Mouse (Mus musculus) lung, embryonic 15.5 days (tissue): ENCODE measurements at regions not wholly inside any gene's neighbourhood (a gene's known extent, or its start where the extent isn't known, plus 50 kb on each side); places are given as distances from the start of the nearest gene placed in this dataset.

Source experiments
- ATAC-seq: fragments of 200-750 bp; cut with Nextera tagmentation; 2 replicates; pipeline ENCODE4 v1.8.0; 2017; ENCODE audit warnings: moderate number of reproducible peaks, borderline replicate concordance; ENCODE audit not compliant: low FRiP score, low TSS enrichment; ENCODE audit errors: extremely low read depth
- H3K27ac ChIP-seq: fragments of 300-500 bp; sonication (generic); 2 replicates; pipeline ENCODE4 v1.5.1; 2015; ENCODE audit warnings: moderate library complexity, mild to moderate bottlenecking, inconsistent platforms
- H3K27me3 ChIP-seq: fragments of 300-500 bp; sonication (generic); 2 replicates; pipeline ENCODE4 v1.6.1; 2015; ENCODE audit warnings: inconsistent platforms
- H3K36me3 ChIP-seq: fragments of 300-500 bp; sonication (generic); 2 replicates; pipeline ENCODE4 v1.6.1; 2015; ENCODE audit warnings: inconsistent platforms
- H3K4me1 ChIP-seq: fragments of 300-500 bp; sonication (generic); 2 replicates; pipeline ENCODE4 v1.6.1; 2015; ENCODE audit warnings: inconsistent platforms
- H3K4me2 ChIP-seq: fragments of 300-500 bp; sonication (generic); 2 replicates; pipeline ENCODE4 v1.6.1; 2015; ENCODE audit warnings: inconsistent platforms, mild to moderate bottlenecking, moderate library complexity
- H3K4me3 ChIP-seq: fragments of 300-500 bp; sonication (generic); 2 replicates; pipeline ENCODE4 v1.5.1; 2015; ENCODE audit warnings: mild to moderate bottlenecking, inconsistent platforms
- H3K9ac ChIP-seq: fragments of 300-500 bp; sonication (generic); 2 replicates; pipeline ENCODE4 v1.6.1; 2015; ENCODE audit warnings: inconsistent platforms
- H3K9me3 ChIP-seq: fragments of 300-500 bp; sonication (generic); 2 replicates; pipeline ENCODE4 v1.6.1; 2016; ENCODE audit warnings: inconsistent platforms
- WGBS: fragments of 180-500 bp; shearing (Covaris S2); methylation state at CpG from one replicate; pipeline ENCODE4 v1.1.7; 2015; 5-methylcytosine and 5-hydroxymethylcytosine counted together

DNA sequence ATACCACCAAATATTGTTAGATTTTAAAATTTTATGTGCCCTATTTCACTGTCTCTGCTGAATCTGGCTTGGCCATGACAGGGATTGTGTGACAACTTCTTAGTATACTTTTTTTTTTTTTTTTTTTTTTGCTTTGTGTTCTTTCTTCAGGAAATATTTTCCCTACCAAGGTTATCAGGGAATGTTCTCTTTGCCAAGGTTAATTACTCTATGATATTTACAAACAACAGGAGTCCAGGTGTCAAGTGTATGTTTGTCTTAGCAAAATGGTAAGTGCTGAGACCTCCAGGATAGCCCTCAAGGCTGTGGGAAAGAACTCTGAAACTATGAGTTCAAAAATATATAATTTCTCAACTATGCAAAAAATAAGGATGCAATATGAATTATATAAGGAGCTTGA, 143.4 kb downstream of the Tmem161b start:
- Histone ChIP-seq H3K4me3 (no peak overlapping the region), H3K27ac (no peak overlapping the region), H3K9ac (no peak overlapping the region), H3K4me1 (no peaks in the 10 kb centered on the region), H3K27me3 (no peaks in the 10 kb centered on the region), H3K9me3 (no peaks in the 10 kb centered on the region), H3K4me2 (no peak overlapping the region), H3K36me3 (no peaks in the 10 kb centered on the region)
- no peak for ATAC-seq

DNA sequence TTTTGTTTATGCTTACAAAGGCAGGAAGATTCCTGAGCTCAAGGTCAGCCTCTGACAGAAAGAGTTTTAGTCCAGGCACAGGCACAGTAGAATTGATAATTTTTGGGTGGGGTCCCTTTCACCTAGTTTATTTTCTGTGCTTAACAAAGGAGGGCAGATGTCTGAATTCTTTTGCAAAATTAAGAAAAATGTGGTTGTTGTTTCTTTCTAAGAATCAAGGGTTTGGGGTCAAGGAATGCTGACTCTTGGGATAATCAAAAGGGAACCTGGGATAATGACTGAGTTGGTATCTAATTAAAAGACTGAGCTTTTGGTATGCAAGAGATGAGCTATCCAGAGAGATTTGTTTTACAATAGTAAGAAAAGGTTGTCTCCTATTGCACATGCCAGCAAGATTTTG, 143.9 kb downstream of the Tmem161b start:
- no peak for ATAC-seq
- no peak overlapping the region for H3K4me3 ChIP-seq
- H3K9me3 ChIP-seq = no peaks in the 10 kb centered on the region
- H3K27me3 ChIP-seq = no peaks in the 10 kb centered on the region
- H3K36me3 ChIP-seq = no peaks in the 10 kb centered on the region
- no peak overlapping the region for H3K4me2 ChIP-seq
- no peaks in the 10 kb centered on the region for H3K4me1 ChIP-seq
- no peak overlapping the region for H3K27ac ChIP-seq
- H3K9ac ChIP-seq = no peak overlapping the region

DNA sequence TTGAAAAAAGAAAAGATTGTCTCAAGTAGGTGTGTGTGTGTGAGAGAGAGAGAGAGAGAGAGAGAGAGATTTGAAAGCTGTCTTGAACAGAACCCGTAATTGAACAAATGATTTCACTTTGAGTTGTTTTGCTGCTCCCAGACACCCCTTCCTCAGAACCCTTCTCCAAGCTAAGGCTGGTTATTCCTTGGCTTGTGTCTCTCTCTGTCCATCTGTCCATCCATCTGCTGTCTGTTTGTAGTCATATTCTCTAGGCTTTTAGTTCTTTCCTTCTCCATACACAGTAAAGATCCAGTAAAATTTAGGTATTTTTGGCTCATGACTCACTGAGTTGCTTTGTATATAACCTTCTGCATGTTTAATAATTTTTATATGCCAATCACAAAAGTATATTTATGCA, 144.7 kb downstream of the Tmem161b start:
- WGBS = 79% methylated on average over 1 of the region's 1 CpGs
- Histone ChIP-seq H3K4me1 (no peaks in the 10 kb centered on the region), H3K27me3 (no peaks in the 10 kb centered on the region), H3K9ac (no peak overlapping the region), H3K4me2 (no peak overlapping the region), H3K36me3 (no peaks in the 10 kb centered on the region), H3K27ac (no peak overlapping the region), H3K9me3 (no peaks in the 10 kb centered on the region), H3K4me3 (no peak overlapping the region)
- ATAC-seq = no peak

DNA sequence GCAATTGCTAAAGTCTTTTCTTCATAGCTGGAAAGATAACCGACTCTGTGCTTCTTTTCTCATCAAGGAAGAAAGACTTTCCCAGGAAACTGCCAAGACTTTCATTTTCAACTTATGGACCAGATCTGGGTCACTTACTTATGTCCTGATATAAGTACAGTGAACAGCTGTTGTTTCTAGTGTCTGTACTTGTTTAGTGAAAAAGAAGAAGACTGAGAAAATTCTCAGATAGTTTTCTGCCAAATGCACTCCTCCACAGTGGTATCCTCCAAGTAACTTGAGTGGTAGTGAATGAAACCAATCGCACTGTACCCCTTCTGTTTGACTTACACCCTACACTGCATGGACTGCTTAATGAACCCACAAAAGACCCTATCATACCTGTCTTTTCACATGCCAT, 146.1 kb downstream of the Tmem161b start:
- Histone ChIP-seq H3K4me3 (no peak overlapping the region), H3K4me2 (no peak overlapping the region), H3K4me1 (no peaks in the 10 kb centered on the region), H3K27ac (no peak overlapping the region), H3K9me3 (no peaks in the 10 kb centered on the region), H3K27me3 (no peaks in the 10 kb centered on the region), H3K9ac (no peak overlapping the region), H3K36me3 (no peaks in the 10 kb centered on the region)
- 64% methylated on average over 2 of the region's 2 CpGs for WGBS
- no peak for ATAC-seq

DNA sequence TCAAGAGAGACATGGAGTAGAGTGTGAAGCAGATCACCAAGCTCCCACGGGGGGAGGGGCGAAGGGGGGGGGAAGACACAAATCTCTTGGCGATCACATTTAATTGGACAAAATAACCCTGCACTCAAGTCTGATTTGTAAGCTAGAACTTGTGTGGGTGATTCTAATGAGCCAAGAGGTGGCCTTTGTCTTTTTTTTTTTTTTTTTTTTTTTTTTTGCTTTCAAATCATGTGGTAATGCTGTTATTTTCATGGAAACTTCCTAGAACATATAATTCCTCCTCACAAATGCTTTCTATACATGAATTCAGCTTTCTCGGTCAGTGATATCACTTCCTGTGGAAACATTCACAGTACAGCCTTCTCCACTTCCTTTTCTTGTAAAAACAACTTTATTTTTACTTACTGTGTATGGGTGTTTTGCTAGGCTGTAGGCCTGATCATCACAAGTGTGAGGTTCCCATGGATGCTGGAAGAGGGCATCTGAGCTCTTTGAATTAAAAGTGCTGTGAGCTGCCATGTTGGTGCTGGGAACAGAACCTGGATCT, 152.7 kb downstream of the Tmem161b start:
- Histone ChIP-seq H3K36me3 (no peaks in the 10 kb centered on the region), H3K4me3 (no peak overlapping the region), H3K9me3 (no peaks in the 10 kb centered on the region), H3K9ac (no peak overlapping the region), H3K4me1 (no peaks in the 10 kb centered on the region), H3K4me2 (no peak overlapping the region), H3K27me3 (no peaks in the 10 kb centered on the region), H3K27ac (no peak overlapping the region)
- no peak for ATAC-seq
- whole genome bisulfite sequencing = 81% methylated on average over 4 of the region's 4 CpGs

DNA sequence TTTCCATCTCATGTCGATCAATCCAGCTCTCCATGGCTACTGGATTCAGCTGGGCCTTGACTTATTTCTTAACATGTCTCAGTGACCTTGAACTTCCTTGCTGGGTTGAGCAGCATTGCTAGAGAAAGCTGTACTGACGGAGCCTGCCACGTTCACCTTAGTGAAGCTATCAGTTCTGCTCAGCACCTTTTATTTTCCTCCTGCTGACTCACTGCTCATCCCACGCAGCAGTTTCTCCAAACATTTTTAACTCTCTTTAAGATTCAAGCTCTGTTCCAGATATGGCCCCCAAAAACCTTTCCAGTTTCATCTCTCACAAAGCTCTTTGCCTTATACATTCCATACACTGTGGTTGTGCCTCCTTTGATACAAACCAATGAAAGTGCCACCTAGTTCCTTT, 153.8 kb downstream of the Tmem161b start:
- ATAC-seq = no peak
- no peaks in the 10 kb centered on the region for H3K36me3 ChIP-seq
- 80% methylated on average over 4 of the region's 4 CpGs for WGBS
- H3K4me1 ChIP-seq = no peaks in the 10 kb centered on the region
- no peak overlapping the region for H3K27ac ChIP-seq
- H3K4me3 ChIP-seq = no peak overlapping the region
- no peaks in the 10 kb centered on the region for H3K27me3 ChIP-seq
- no peaks in the 10 kb centered on the region for H3K9me3 ChIP-seq
- H3K4me2 ChIP-seq = no peak overlapping the region
- no peak overlapping the region for H3K9ac ChIP-seq

DNA sequence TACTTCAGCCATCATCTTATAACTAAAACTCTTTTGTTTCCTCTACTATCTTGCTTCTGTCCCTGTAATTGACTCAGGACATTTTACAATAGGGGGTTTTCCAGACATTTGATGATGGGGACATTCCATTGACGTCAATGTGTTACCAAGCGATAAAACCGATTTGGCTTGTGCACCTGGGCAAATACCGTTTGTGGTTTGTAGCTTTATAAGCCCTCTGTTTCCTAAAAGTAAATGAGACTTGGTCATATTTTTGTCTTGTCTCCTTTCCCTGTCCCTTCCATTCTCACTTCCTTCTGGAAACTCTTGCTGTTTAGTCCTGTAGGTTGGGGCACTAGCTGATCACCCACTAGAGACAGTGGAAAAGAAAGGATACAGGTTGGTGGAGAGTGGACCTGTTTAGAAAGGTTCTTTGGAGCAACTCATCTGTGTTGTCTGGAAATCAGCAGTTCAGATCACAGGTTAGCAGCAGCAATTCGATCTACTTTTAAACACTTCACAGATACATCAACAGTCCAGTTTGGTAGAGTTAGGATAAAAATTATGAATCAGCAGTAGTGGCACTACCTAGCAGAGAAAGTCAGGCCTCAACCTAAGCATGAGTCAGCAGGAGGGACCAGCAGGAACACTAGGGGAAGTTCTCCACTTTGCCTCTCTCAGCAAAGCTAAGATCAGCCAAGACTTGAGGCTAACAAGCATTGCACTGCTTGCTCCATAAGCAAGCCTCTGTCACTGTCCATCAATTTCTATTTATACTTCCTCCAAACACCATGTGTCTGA, 156.6 kb downstream of the Tmem161b start:
- Histone ChIP-seq H3K4me1 (no peaks in the 10 kb centered on the region), H3K4me2 (no peak overlapping the region), H3K27ac (no peak overlapping the region), H3K27me3 (no peaks in the 10 kb centered on the region), H3K9ac (no peak overlapping the region), H3K36me3 (no peaks in the 10 kb centered on the region), H3K4me3 (no peak overlapping the region), H3K9me3 (no peaks in the 10 kb centered on the region)
- WGBS = 85% methylated on average over 5 of the region's 5 CpGs
- no peak for ATAC-seq

DNA sequence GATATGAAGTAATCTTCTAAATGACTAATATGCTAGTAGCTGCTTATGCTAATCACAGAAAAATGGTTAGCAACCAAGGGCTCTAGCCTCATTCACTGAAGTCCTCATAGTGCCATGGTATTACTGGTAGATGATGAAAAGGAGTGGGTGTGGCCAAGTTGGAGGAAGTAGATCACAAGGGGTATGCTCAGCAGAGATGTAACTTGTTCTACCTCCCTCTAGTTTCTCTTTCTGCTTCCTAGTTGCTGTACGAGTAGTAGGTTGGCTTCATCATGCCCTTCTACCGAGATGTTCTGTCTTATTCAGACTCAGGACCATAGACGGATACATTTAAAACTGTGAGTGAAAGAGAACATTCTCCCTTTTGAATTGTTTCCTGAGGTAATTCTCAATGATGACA, 169.5 kb downstream of the Tmem161b start:
- 78% methylated on average over 3 of the region's 3 CpGs for WGBS
- Histone ChIP-seq H3K9me3 (no peaks in the 10 kb centered on the region), H3K36me3 (no peaks in the 10 kb centered on the region), H3K4me2 (no peak overlapping the region), H3K9ac (no peak overlapping the region), H3K4me3 (no peak overlapping the region), H3K4me1 (no peaks in the 10 kb centered on the region), H3K27me3 (no peaks in the 10 kb centered on the region), H3K27ac (no peak overlapping the region)
- ATAC-seq = no peak

DNA sequence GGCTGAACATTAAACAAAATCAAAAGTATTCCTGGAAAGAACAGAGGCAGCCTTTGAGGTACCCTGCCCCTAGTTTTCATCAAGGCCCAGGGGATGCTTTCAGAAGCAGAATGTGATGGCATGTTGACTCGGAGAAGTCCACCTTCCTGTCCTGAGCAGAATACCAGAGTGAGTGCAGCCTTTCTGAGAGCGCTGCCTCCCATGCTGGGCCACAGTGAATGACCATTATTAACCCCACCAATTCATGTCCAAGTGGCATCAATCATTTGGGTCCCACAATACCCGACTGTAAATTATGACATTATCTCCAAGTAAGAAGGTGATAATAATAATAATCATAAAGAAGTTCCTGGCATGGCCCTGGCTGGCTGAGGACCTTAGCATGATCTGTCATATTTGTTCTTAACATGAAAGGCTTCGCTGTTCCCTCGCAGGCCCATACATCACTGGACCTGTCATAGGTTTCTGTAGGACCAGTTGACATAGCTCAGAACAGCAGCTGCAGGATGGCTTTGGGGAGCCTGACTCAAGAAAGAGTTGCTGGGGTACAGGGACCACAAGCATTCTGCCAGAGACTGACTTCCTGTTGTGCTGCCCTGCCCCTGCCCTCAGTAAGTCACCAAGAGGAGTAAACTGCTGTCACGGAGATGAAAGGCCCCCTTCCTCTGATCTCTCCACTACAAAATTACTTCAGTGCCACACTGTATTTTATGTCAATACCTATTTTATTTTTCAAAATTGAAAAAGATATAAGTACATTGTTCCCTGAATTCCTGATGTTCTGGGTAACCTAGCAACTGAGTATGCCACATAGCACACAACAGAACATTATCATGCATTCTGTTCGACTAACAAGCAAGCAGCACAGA, 176.6 kb downstream of the Tmem161b start:
- Histone ChIP-seq H3K9ac (no peak overlapping the region), H3K36me3 (no peaks in the 10 kb centered on the region), H3K9me3 (no peaks in the 10 kb centered on the region), H3K27ac (no peak overlapping the region), H3K27me3 (no peaks in the 10 kb centered on the region), H3K4me1 (no peaks in the 10 kb centered on the region), H3K4me3 (no peak overlapping the region), H3K4me2 (no peak overlapping the region)
- no peak for ATAC-seq
- WGBS = 30% methylated on average over 7 of the region's 7 CpGs

DNA sequence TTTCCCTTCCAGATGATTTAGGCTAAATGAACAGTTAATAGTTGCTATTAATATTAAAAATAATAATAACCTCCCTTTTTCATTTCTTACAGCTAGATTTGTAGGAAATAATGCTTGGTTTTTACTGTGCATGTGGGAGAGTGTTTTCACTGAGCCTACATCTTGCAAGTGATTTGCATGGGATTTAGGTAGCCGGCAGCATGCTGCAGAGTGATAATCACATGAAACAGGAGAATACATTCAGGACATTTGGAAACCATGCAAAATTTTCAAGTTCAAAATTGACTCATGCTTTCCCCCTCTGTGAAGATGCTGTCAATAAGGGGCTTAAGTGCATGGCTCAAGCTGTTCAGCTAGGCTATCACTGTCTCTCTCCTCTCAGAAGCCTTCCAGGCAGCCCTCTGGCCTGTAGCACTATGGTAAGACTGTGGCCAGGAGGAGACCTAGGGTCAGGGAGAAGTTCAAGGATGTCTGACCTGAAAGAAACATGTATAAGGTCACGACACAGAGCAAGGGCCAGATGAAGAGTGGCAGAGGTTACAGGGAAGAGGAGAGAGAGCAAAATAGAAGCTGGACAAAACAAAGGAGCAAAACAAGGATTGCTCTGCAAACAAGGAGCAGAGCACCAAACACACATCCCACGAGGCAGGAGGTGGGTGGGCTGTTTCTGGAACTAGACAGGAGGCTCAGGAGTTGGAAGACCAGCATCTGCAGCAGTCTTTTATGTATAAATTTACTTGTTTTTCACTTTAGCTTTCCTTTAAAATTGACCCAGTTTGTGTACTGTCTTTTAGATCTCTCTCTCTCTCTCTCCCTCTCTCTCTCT, 177.5 kb downstream of the Tmem161b start:
- 35% methylated on average over 3 of the region's 3 CpGs for WGBS
- Histone ChIP-seq H3K27ac (no peak overlapping the region), H3K9me3 (no peaks in the 10 kb centered on the region), H3K4me3 (no peak overlapping the region), H3K4me2 (no peak overlapping the region), H3K36me3 (no peaks in the 10 kb centered on the region), H3K27me3 (no peaks in the 10 kb centered on the region), H3K9ac (no peak overlapping the region), H3K4me1 (no peaks in the 10 kb centered on the region)
- ATAC-seq = no peak

DNA sequence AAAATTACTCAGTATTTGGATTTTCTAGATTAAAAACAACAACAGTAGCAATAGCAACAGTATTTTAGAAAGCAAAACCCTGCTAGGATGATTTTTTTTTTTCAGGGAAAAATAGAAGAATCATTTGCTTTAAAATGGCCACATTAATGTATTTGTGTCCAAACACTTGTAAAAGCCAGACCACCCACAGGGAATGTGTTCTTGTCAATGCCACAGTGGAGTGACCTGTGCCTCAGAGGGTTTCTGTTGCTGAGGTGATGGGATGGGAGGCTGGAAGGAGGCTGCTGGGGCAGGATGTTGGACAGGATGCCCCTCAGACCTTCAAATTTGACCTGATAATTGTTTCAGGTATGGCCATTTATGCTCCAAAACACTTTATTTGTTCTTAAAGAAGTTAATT, 178.9 kb downstream of the Tmem161b start:
- no peaks in the 10 kb centered on the region for H3K4me1 ChIP-seq
- no peak overlapping the region for H3K4me2 ChIP-seq
- ATAC-seq = no peak
- H3K4me3 ChIP-seq = no peak overlapping the region
- H3K27me3 ChIP-seq = no peaks in the 10 kb centered on the region
- no peak overlapping the region for H3K27ac ChIP-seq
- no peaks in the 10 kb centered on the region for H3K9me3 ChIP-seq
- H3K36me3 ChIP-seq = no peaks in the 10 kb centered on the region
- no peak overlapping the region for H3K9ac ChIP-seq
